Mouse (Mus musculus): ENCODE results near the gene Pde2a. TPM values are rescaled to one million over a fixed set of nuclear protein-coding genes. Genes with fewer than 3 reads are reported as not detected.

The Pde2a gene
- total and polyA plus RNA-seq, 3 experiments: 0.08 to 0.40 TPM; not detected in 1

DNA sequence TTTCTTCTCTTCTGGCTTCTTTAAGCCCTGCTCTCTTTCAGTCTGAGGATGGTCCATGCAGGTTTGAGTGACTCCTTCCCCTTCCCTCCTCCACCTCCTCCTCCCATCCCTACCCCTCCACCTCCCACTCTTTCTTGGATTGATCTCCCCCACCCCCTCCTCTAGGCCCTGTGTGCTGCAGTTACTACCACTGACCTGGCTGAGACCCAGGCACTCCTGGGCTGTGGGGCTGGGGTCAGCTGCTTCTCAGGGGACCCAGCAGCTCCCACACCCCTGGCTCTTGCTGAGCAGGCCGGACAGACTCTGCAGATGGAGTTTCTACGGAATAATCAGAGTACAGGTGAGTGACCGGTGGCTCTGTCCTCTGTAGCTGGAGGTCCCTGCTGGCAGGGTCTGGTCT, 26.9 kb upstream of the Pde2a start:
- dilution Hi-C loops (cut with MboI; ENCODE audit: extremely low pct_ligation_motif_present, extremely low pct_unique_long_range_greater_than_20kb, low sequenced_read_pairs) (no loop called here), in situ Hi-C loops (cut with MboI; ENCODE audit: low pct_ligation_motif_present, low pct_unique_long_range_greater_than_20kb, low sequenced_read_pairs) (no loop called here)
- no peaks in the 10 kb centered on the region for H3K9me3 ChIP-seq (replicated peaks; ENCODE audit: low read length)
- no peak overlapping the region for H3K9ac ChIP-seq (ENCODE audit: insufficient read depth, low read depth)
- TF ChIP-seq MYC (IDR thresholded peaks at IDR 0.05; ENCODE audit: low read depth, low read length) (no peak), CHD2 (IDR thresholded peaks at IDR 0.05; ENCODE audit: low read length) (no peak), RAD21 (IDR thresholded peaks at IDR 0.05; ENCODE audit: low read depth, low read length) (no peak), ELF1 (IDR thresholded peaks at IDR 0.05; ENCODE audit: low read depth, low read length) (no peak), CTCF (conservative IDR thresholded peaks at IDR 0.05 in 1 of 2, IDR thresholded peaks at IDR 0.05 in 1 of 2; ENCODE audit: low read depth in 2 of 2, low read length in 2 of 2) (no peak), TCF12 (IDR thresholded peaks at IDR 0.05; ENCODE audit: low read depth, low read length) (no peak), MXI1 (IDR thresholded peaks at IDR 0.05; ENCODE audit: low read depth, low read length) (no peak), KAT2A (IDR thresholded peaks at IDR 0.05; ENCODE audit: insufficient replicate concordance, low read length) (no peak), POLR2AphosphoS2 (IDR thresholded peaks at IDR 0.05; ENCODE audit: low read depth, low read length) (no peak), HCFC1 (IDR thresholded peaks at IDR 0.05; ENCODE audit: low read depth, low read length) (no peak), GABPA (IDR thresholded peaks at IDR 0.05; ENCODE audit: insufficient replicate concordance, low read depth, low read length) (no peak), ZMIZ1 (IDR thresholded peaks at IDR 0.05; ENCODE audit: low read depth, low read length) (no peak), SMC3 (IDR thresholded peaks at IDR 0.05; ENCODE audit: low read depth, low read length) (no peak), NELFE (IDR thresholded peaks at IDR 0.05; ENCODE audit: low read depth, low read length) (no peak), ETS1 (conservative IDR thresholded peaks at IDR 0.05; ENCODE audit: low read depth, low read length) (no peak)
- no peak overlapping the region for H3K4me2 ChIP-seq (ENCODE audit: insufficient read depth, low read depth, poor library complexity, severe bottlenecking)
- H3K79me2 ChIP-seq (replicated peaks; ENCODE audit: control insufficient read depth, extremely low read depth, insufficient read depth, poor library complexity, severe bottlenecking): no peaks in the 10 kb centered on the region
- H3K4me3 ChIP-seq (replicated peaks in 1 of 3; ENCODE audit: low read depth in 2 of 3, low read length in 2 of 3, poor library complexity in 1 of 3): no peak overlapping the region
- H3K27ac ChIP-seq (ENCODE audit: insufficient read depth, low read depth): no peak overlapping the region
- no peaks in the 10 kb centered on the region for H3K4me1 ChIP-seq (ENCODE audit: control insufficient read depth in 1 of 2, insufficient read depth in 2 of 2)
- no peak for DNase-seq (ENCODE audit: extremely low read depth)
- H3K36me3 ChIP-seq (replicated peaks in 1 of 2; ENCODE audit: control insufficient read depth in 1 of 2, insufficient read depth in 1 of 2, low read length in 1 of 2): peaks cover 91 to 99% of the 10 kb centered on the region in 2 experiments
- H3K27me3 ChIP-seq (replicated peaks): no peaks in the 10 kb centered on the region

- H3K4me1 ChIP-seq (ENCODE audit: control insufficient read depth in 1 of 2, insufficient read depth in 2 of 2): no peaks in the 10 kb centered on the region
- no peak overlapping the region for H3K4me2 ChIP-seq (ENCODE audit: insufficient read depth, low read depth, poor library complexity, severe bottlenecking)
Measured at GRCm38 (mm10) chr7:101395471-101395870, 26.0 kb upstream of the Pde2a start.

More at GRCm38 (mm10) chr7:101395471-101395870, 26.0 kb upstream of the Pde2a start:
- DNase-seq (ENCODE audit: extremely low read depth): no peak
- no peak overlapping the region for H3K27ac ChIP-seq (ENCODE audit: insufficient read depth, low read depth)
- H3K4me3 ChIP-seq (replicated peaks in 1 of 3; ENCODE audit: low read depth in 2 of 3, low read length in 2 of 3, poor library complexity in 1 of 3): no peak overlapping the region
- H3K36me3 ChIP-seq (replicated peaks in 1 of 2; ENCODE audit: control insufficient read depth in 1 of 2, insufficient read depth in 1 of 2, low read length in 1 of 2): peaks cover 90 to 99% of the 10 kb centered on the region in 2 experiments
- no peaks in the 10 kb centered on the region for H3K79me2 ChIP-seq (replicated peaks; ENCODE audit: control insufficient read depth, extremely low read depth, insufficient read depth, poor library complexity, severe bottlenecking)
- H3K27me3 ChIP-seq (replicated peaks): no peaks in the 10 kb centered on the region
- no peaks in the 10 kb centered on the region for H3K9me3 ChIP-seq (replicated peaks; ENCODE audit: low read length)
- dilution Hi-C loops (cut with MboI; ENCODE audit: extremely low pct_ligation_motif_present, extremely low pct_unique_long_range_greater_than_20kb, low sequenced_read_pairs): no loop called here
- in situ Hi-C loops (cut with MboI; ENCODE audit: low pct_ligation_motif_present, low pct_unique_long_range_greater_than_20kb, low sequenced_read_pairs): no loop called here
- no peak overlapping the region for H3K9ac ChIP-seq (ENCODE audit: insufficient read depth, low read depth)
- TF ChIP-seq TBP (conservative IDR thresholded peaks at IDR 0.05; ENCODE audit: low read depth, low read length) (no peak), SIN3A (IDR thresholded peaks at IDR 0.05; ENCODE audit: low read length) (no peak), ELF1 (IDR thresholded peaks at IDR 0.05; ENCODE audit: low read depth, low read length) (no peak), JUND (conservative IDR thresholded peaks at IDR 0.05; ENCODE audit: low read depth, low read length) (no peak), CTCF (conservative IDR thresholded peaks at IDR 0.05 in 1 of 2, IDR thresholded peaks at IDR 0.05 in 1 of 2; ENCODE audit: low read depth in 2 of 2, low read length in 2 of 2) (no peak), POLR2AphosphoS2 (IDR thresholded peaks at IDR 0.05; ENCODE audit: low read depth, low read length) (no peak), CHD1 (IDR thresholded peaks at IDR 0.05; ENCODE audit: low read depth, low read length) (no peak), MYC (IDR thresholded peaks at IDR 0.05; ENCODE audit: low read depth, low read length) (no peak), ZNF384 (IDR thresholded peaks at IDR 0.05; ENCODE audit: low read depth, low read length) (no peak), SMC3 (IDR thresholded peaks at IDR 0.05; ENCODE audit: low read depth, low read length) (no peak), KAT2A (IDR thresholded peaks at IDR 0.05; ENCODE audit: insufficient replicate concordance, low read length) (no peak)

Measured in CH12.LX (cell line).